Mouse (Mus musculus): Measurements from ENCODE around the gene Nectin1. TPM values are rescaled to one million over a fixed set of nuclear protein-coding genes. Genes with fewer than 3 reads are reported as not detected.

Gene Nectin1
- total and polyA plus RNA-seq, 2 experiments from 2014 or later = 11.8 to 43.7 TPM

GRCm38 (mm10) chr9:43843711-43844127, 99.9 kb downstream of the Nectin1 start:
- H3K27me3 ChIP-seq (ENCODE audit: insufficient read depth, low read length) = no peaks in the 10 kb centered on the region
- 18% methylated on average over 2 of the region's 3 CpGs for WGBS
- no peak overlapping the region for H3K4me3 ChIP-seq (ENCODE audit: low read depth, low read length)
- H3K27ac ChIP-seq (ENCODE audit: low read depth, low read length) = no peak overlapping the region
- DNase-seq (no peak), ATAC-seq (no peak)
- H3K36me3 ChIP-seq (ENCODE audit: insufficient read depth) = no peaks in the 10 kb centered on the region
- no peak overlapping the region for H3K9ac ChIP-seq
- no peaks in the 10 kb centered on the region for H3K9me3 ChIP-seq (ENCODE audit: low read length)
- H3K4me1 ChIP-seq (ENCODE audit: insufficient read depth) = peaks cover 5% of the 10 kb centered on the region; the same call in 1 of the 2 replicates
- no peak overlapping the region for H3K4me2 ChIP-seq (ENCODE audit: low read depth)
- TF ChIP-seq CTCF (IDR thresholded peaks at IDR 0.05; ENCODE audit: low read depth) = no peak

- WGBS = 12% methylated on average over 17 of the region's 17 CpGs
- TF ChIP-seq CTCF (IDR thresholded peaks at IDR 0.05; ENCODE audit: low read depth) = peak; percentile 73
- DNase-seq (peak; percentile 49), ATAC-seq (no peak)
- no peak overlapping the region for H3K4me2 ChIP-seq (ENCODE audit: low read depth)
- no peak overlapping the region for H3K9ac ChIP-seq
- peaks cover 5% of the 10 kb centered on the region; the same call in 1 of the 2 replicates for H3K4me1 ChIP-seq (ENCODE audit: insufficient read depth)
- H3K27me3 ChIP-seq (ENCODE audit: insufficient read depth, low read length) = no peaks in the 10 kb centered on the region
- H3K27ac ChIP-seq (ENCODE audit: low read depth, low read length) = no peak overlapping the region
- no peak overlapping the region for H3K4me3 ChIP-seq (ENCODE audit: low read depth, low read length)
- H3K36me3 ChIP-seq (ENCODE audit: insufficient read depth) = no peaks in the 10 kb centered on the region
- no peaks in the 10 kb centered on the region for H3K9me3 ChIP-seq (ENCODE audit: low read length)
Measured at GRCm38 (mm10) chr9:43845660-43846455, 102.1 kb downstream of the Nectin1 start.

- Histone ChIP-seq H3K9ac (no peak overlapping the region), H3K4me1 (ENCODE audit: insufficient read depth) (peaks cover 2% of the 10 kb centered on the region; the same call in 1 of the 2 replicates), H3K9me3 (ENCODE audit: low read length) (no peaks in the 10 kb centered on the region), H3K4me3 (ENCODE audit: low read depth, low read length) (no peak overlapping the region), H3K27me3 (ENCODE audit: insufficient read depth, low read length) (no peaks in the 10 kb centered on the region), H3K4me2 (ENCODE audit: low read depth) (no peak overlapping the region), H3K36me3 (ENCODE audit: insufficient read depth) (no peaks in the 10 kb centered on the region), H3K27ac (ENCODE audit: low read depth, low read length) (no peak overlapping the region)
- TF ChIP-seq CTCF (IDR thresholded peaks at IDR 0.05; ENCODE audit: low read depth) = no peak
- DNase-seq (no peak), ATAC-seq (no peak)
- 52% methylated on average over 5 of the region's 5 CpGs for WGBS
Measured at GRCm38 (mm10) chr9:43847861-43848260, 104.1 kb downstream of the Nectin1 start.

GRCm38 (mm10) chr9:43850281-43850680, 106.5 kb downstream of the Nectin1 start:
- no peak for DNase-seq
- WGBS = 55% methylated on average over 8 of the region's 8 CpGs

GRCm38 (mm10) chr9:43851154-43851553, 107.4 kb downstream of the Nectin1 start:
- Histone ChIP-seq H3K36me3 (ENCODE audit: insufficient read depth) (no peaks in the 10 kb centered on the region), H3K9ac (no peak overlapping the region), H3K4me1 (ENCODE audit: insufficient read depth) (no peaks in the 10 kb centered on the region), H3K4me2 (ENCODE audit: low read depth) (no peak overlapping the region), H3K9me3 (ENCODE audit: low read length) (no peaks in the 10 kb centered on the region), H3K27ac (ENCODE audit: low read depth, low read length) (no peak overlapping the region), H3K27me3 (ENCODE audit: insufficient read depth, low read length) (no peaks in the 10 kb centered on the region), H3K4me3 (ENCODE audit: low read depth, low read length) (no peak overlapping the region)
- TF ChIP-seq CTCF (IDR thresholded peaks at IDR 0.05; ENCODE audit: low read depth) = no peak
- no peak for ATAC-seq
- no peak for DNase-seq
- WGBS = 74% methylated on average over 7 of the region's 7 CpGs

More at GRCm38 (mm10) chr9:43850281-43850680, 106.5 kb downstream of the Nectin1 start:
- no peak overlapping the region for H3K4me2 ChIP-seq (ENCODE audit: low read depth)
- no peak overlapping the region for H3K4me3 ChIP-seq (ENCODE audit: low read depth, low read length)
- TF ChIP-seq CTCF (IDR thresholded peaks at IDR 0.05; ENCODE audit: low read depth) = no peak
- no peaks in the 10 kb centered on the region for H3K27me3 ChIP-seq (ENCODE audit: insufficient read depth, low read length)
- H3K4me1 ChIP-seq (ENCODE audit: insufficient read depth) = no peaks in the 10 kb centered on the region
- H3K9ac ChIP-seq = no peak overlapping the region
- no peaks in the 10 kb centered on the region for H3K36me3 ChIP-seq (ENCODE audit: insufficient read depth)
- H3K9me3 ChIP-seq (ENCODE audit: low read length) = no peaks in the 10 kb centered on the region
- no peak overlapping the region for H3K27ac ChIP-seq (ENCODE audit: low read depth, low read length)
- no peak for ATAC-seq

GRCm38 (mm10) chr9:43855887-43856286, 112.1 kb downstream of the Nectin1 start:
- no peaks in the 10 kb centered on the region for H3K27me3 ChIP-seq (ENCODE audit: insufficient read depth, low read length)
- no peak overlapping the region for H3K4me3 ChIP-seq (ENCODE audit: low read depth, low read length)
- 89% methylated on average over 7 of the region's 7 CpGs for WGBS
- TF ChIP-seq CTCF (IDR thresholded peaks at IDR 0.05; ENCODE audit: low read depth) = no peak
- DNase-seq (no peak), ATAC-seq (no peak)
- H3K4me2 ChIP-seq (ENCODE audit: low read depth) = no peak overlapping the region
- H3K9ac ChIP-seq = no peak overlapping the region
- H3K9me3 ChIP-seq (ENCODE audit: low read length) = no peaks in the 10 kb centered on the region
- no peaks in the 10 kb centered on the region for H3K36me3 ChIP-seq (ENCODE audit: insufficient read depth)
- H3K27ac ChIP-seq (ENCODE audit: low read depth, low read length) = no peak overlapping the region
- H3K4me1 ChIP-seq (ENCODE audit: insufficient read depth) = no peaks in the 10 kb centered on the region
